Mouse (Mus musculus) heart, postnatal 0 days (tissue): ENCODE data around the gene March10. TPM values are rescaled to one million over a fixed set of nuclear protein-coding genes. Genes with fewer than 3 reads are reported as not detected.

ENCODE experiments used
- ATAC-seq: fragments of 200-750 bp; cut with Nextera tagmentation; 2 replicates; pipeline ENCODE4 v1.8.0; 2017; ENCODE audit warnings: low read depth, moderate number of reproducible peaks, moderate library complexity; ENCODE audit not compliant: insufficient read depth
- DNase-seq: peaks from one replicate; pipeline ENCODE4 v3.0.0-alpha.2; 2016; ENCODE audit warnings: low spot score
- H3K27ac ChIP-seq: fragments of 300-500 bp; sonication (generic); 2 replicates; pipeline ENCODE4 v1.5.1; 2014; ENCODE audit warnings: low read depth, mild to moderate bottlenecking
- H3K27me3 ChIP-seq: fragments of 300-500 bp; sonication (generic); 2 replicates; pipeline ENCODE4 v1.6.1; 2014; ENCODE audit warnings: low read length, mixed read lengths; ENCODE audit not compliant: control insufficient read depth, insufficient read depth
- H3K36me3 ChIP-seq: fragments of 300-500 bp; sonication (generic); replicated peaks from 2 replicates; pipeline ENCODE4 v1.6.1; 2014; ENCODE audit warnings: low read length, mixed read lengths; ENCODE audit not compliant: control insufficient read depth, insufficient read depth
- H3K4me1 ChIP-seq: fragments of 300-500 bp; sonication (generic); 2 replicates; pipeline ENCODE4 v1.6.1; 2014; ENCODE audit warnings: antibody characterized with exemption; ENCODE audit not compliant: control insufficient read depth, insufficient read depth
- H3K4me2 ChIP-seq: fragments of 300-500 bp; sonication (generic); 2 replicates; pipeline ENCODE4 v1.6.1; 2014; ENCODE audit warnings: low read depth, mild to moderate bottlenecking, low read length, moderate library complexity
- H3K4me3 ChIP-seq: fragments of 300-500 bp; sonication (generic); 2 replicates; pipeline ENCODE4 v1.5.1; 2014; ENCODE audit warnings: low read depth, low read length
- H3K9ac ChIP-seq: fragments of 300-500 bp; sonication (generic); replicated peaks from 2 replicates; pipeline ENCODE4 v1.6.1; 2014; ENCODE audit warnings: low read depth, low read length, mixed read lengths
- H3K9me3 ChIP-seq: fragments of 300-500 bp; sonication (generic); replicated peaks from 2 replicates; pipeline ENCODE4 v1.6.1; 2016; ENCODE audit warnings: low read length; ENCODE audit not compliant: control insufficient read depth
- CTCF ChIP-seq: IDR thresholded peaks from 2 replicates; pipeline ENCODE4 v1.5.1; 2016; ENCODE audit warnings: antibody characterized with exemption, control low read depth, low read depth
- EP300 ChIP-seq: IDR thresholded peaks from 2 replicates; pipeline ENCODE4 v1.6.1; 2016; ENCODE audit warnings: antibody characterized with exemption, low read depth
- WGBS: fragments of 180-500 bp; shearing (Covaris S2); extraction: QIAGEN DNeasy Blood & Tissue Kit; methylation state at CpG from one replicate; pipeline ENCODE4 v1.1.7; 2014; 5-methylcytosine and 5-hydroxymethylcytosine counted together
- polyA plus RNA-seq: library from polyadenylated mRNA; unstranded; fragments of >200 nt; fragmentation: Nextera tagmentation; extraction: Ambion mirVana; gene quantifications from 2 replicates; pipeline ENCODE4 v1.2.1, GENCODE M21; 2015
- total RNA-seq: library from RNA; depleted of rRNA; stranded (reverse); fragments of >200 nt; gene quantifications from 2 replicates; pipeline ENCODE4 v1.2.3, GENCODE M21; 2014; ENCODE audit warnings: low replicate concordance; rRNA removed

The March10 gene
- total RNA-seq: not detected in 2 replicates
- not detected in 2 replicates for polyA plus RNA-seq

DNA sequence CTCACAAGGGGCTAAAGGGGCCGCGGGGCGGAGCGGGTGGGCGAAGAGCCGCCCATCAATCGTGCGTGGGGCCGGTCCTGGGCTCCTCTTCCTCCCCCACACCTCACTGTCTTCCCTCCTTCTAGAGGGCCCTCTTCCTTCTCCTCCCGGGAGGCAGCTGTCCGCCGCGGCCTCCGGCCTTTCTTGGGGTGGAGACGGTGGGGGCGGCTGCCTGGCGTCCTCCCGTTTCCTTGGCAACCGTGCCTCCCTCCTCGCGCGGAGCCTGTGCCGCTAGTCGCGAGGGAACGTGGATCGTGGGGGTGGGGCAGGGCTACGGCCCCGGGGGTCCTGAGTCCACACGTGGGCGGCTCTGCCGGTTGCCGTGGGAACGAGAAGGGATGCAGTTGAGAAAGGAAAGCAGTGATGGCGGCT is at the start of gene March10:
Gene March10 (minus strand): TSS at position 239 of the 411 bp plus-strand sequence.
- peaks cover 6% of the 10 kb centered on the region; the same call in 1 of the 2 replicates for H3K4me1 ChIP-seq
- DNase-seq: no peak
- no peak within 1 kb of the TSS for H3K27ac ChIP-seq
- H3K9me3 ChIP-seq: no peaks in the 10 kb centered on the region
- H3K9ac ChIP-seq: peak within 1 kb of the TSS; percentile 25; the same call in 1 of the 2 replicates
- no peak for ATAC-seq
- TF ChIP-seq EP300 (no peak), CTCF (no peak)
- H3K27me3 ChIP-seq: peaks cover 5% of the 10 kb centered on the region; the same call in 1 of the 2 replicates
- H3K4me3 ChIP-seq: peak within 1 kb of the TSS; percentile 50
- peak within 1 kb of the TSS; percentile 72 for H3K4me2 ChIP-seq
- H3K36me3 ChIP-seq: no peaks in the 10 kb centered on the region
- 4% methylated on average over 35 of the region's 35 CpGs for WGBS

DNA sequence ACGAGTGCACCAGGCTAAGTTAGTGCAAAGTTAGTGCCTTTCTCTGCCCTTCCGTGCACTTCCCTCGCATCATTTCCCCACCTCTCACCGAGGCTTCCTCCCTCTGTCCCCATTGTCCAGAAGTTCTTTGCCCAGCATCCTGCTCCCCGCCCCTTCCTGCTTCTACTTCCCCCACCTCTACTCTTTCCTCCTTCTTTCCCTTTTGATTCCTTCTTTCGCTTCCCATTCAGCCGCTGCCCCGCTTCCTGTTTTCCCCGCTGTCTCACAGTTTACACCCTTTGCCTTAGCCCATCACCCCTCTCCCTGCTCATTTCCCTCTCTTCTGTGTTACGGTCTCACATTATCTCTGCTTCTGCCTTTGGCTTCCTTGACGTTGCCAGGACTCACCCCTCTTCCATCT is 49.8 kb upstream of the March10 start:
- Histone ChIP-seq H3K9ac (no peak overlapping the region), H3K27me3 (no peaks in the 10 kb centered on the region), H3K36me3 (no peaks in the 10 kb centered on the region), H3K9me3 (no peaks in the 10 kb centered on the region), H3K4me3 (no peak overlapping the region), H3K27ac (no peak overlapping the region), H3K4me1 (peaks cover 28% of the 10 kb centered on the region), H3K4me2 (no peak overlapping the region)
- no peak for DNase-seq
- ATAC-seq: no peak
- WGBS: 58% methylated on average over 11 of the region's 11 CpGs
- TF ChIP-seq CTCF (no peak), EP300 (no peak)

- Histone ChIP-seq H3K27me3 (no peaks in the 10 kb centered on the region), H3K4me2 (no peak overlapping the region), H3K27ac (no peak overlapping the region), H3K4me3 (no peak overlapping the region), H3K4me1 (peaks cover 28% of the 10 kb centered on the region), H3K36me3 (no peaks in the 10 kb centered on the region), H3K9ac (no peak overlapping the region), H3K9me3 (no peaks in the 10 kb centered on the region)
- WGBS: 32% methylated on average over 3 of the region's 3 CpGs
- DNase-seq (no peak), ATAC-seq (no peak)
- TF ChIP-seq EP300 (no peak), CTCF (no peak)
Measured at GRCm38 (mm10) chr11:105505038-105505437, 48.5 kb upstream of the March10 start.

GRCm38 (mm10) chr11:105502311-105502710 is 45.8 kb upstream of the March10 start:
- DNase-seq (no peak), ATAC-seq (no peak)
- Histone ChIP-seq H3K9me3 (no peaks in the 10 kb centered on the region), H3K4me3 (no peak overlapping the region), H3K4me1 (peaks cover 21% of the 10 kb centered on the region), H3K9ac (no peak overlapping the region), H3K27ac (no peak overlapping the region), H3K4me2 (no peak overlapping the region), H3K36me3 (no peaks in the 10 kb centered on the region), H3K27me3 (no peaks in the 10 kb centered on the region)
- TF ChIP-seq CTCF (no peak), EP300 (no peak)
- 88% methylated on average over 4 of the region's 4 CpGs for WGBS

DNA sequence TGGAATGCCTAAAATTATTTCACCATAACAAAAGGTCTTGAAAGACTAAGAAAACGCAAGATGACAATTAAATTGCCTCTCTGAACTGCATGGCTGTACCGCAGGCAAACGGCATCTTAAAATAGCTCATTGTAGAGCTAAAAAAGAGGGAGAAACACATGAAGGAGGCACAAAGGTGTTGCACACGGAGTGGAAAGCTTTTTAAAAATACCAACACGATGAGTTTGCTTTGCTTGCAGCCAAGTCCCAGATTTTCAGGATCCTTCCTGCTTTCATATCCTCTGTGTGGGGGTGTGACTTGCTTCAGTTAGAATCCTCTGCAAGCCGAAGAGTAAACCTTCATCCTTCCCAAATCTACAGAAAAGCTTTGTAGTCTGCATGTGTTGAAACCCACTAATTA is 41.0 kb upstream of the March10 start:
- WGBS: 51% methylated on average over 6 of the region's 6 CpGs
- H3K4me3 ChIP-seq: no peak overlapping the region
- no peaks in the 10 kb centered on the region for H3K36me3 ChIP-seq
- no peaks in the 10 kb centered on the region for H3K27me3 ChIP-seq
- H3K27ac ChIP-seq: no peak overlapping the region
- H3K4me1 ChIP-seq: peaks cover 35% of the 10 kb centered on the region
- no peak for DNase-seq
- TF ChIP-seq EP300: no peak
- TF ChIP-seq CTCF: no peak
- H3K4me2 ChIP-seq: no peak overlapping the region
- no peak overlapping the region for H3K9ac ChIP-seq
- ATAC-seq: no peak
- no peaks in the 10 kb centered on the region for H3K9me3 ChIP-seq

DNA sequence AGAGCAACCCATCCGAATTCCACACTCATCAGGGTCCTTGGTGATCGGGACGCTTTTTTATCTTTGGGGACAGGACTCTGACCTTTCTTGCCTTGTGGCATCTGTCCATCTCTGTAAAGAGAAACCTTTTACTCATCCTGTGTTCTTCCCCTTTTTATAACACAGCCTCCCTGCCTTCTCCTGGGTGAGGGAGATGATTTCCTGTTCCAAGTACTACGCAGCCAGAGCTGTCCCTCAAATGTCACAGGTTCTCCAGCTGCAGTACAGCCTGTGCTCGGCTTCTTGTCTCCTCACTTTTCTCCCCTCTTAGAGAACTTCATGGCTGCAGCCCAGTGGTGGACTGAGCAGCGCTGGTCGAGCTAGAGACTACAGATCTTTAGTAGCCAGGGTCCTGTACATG is 40.1 kb upstream of the March10 start:
- peaks cover 39% of the 10 kb centered on the region for H3K4me1 ChIP-seq
- 30% methylated on average over 7 of the region's 7 CpGs for WGBS
- no peak overlapping the region for H3K4me3 ChIP-seq
- no peaks in the 10 kb centered on the region for H3K36me3 ChIP-seq
- no peak overlapping the region for H3K9ac ChIP-seq
- no peaks in the 10 kb centered on the region for H3K27me3 ChIP-seq
- no peak for DNase-seq
- no peak overlapping the region for H3K4me2 ChIP-seq
- ATAC-seq: no peak
- no peak for TF ChIP-seq CTCF
- no peak for TF ChIP-seq EP300
- no peak overlapping the region for H3K27ac ChIP-seq
- no peaks in the 10 kb centered on the region for H3K9me3 ChIP-seq
